In the genomic region with DNA sequence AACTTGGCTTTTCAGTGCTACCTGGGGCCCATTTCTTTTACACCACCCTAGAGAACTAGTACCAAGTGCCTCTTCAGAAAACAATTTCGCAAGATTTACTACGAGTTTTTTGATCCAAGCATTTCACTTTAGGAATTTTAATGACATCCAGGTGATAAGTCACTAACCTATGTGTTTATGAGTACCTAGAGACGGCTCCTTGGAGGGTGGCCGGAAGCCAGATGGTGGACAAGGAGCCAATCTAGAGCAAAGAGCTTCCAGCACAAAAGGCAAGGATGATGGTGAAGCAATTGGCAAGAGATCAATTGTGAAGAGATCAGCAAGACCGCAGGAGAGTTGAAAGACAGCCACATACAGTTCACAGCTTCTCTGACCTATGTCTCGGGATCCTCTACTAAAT, we compare ENCODE assay signal across 28 mouse cellular contexts. TPM values are rescaled to one million over a fixed set of nuclear protein-coding genes. Genes with fewer than 3 reads are reported as not detected.
DNase-seq lines count a peak whose midpoint lies in the region; ATAC-seq lines count a peak whose summit lies in the region.
"Had no signal": no experiment of that assay in that cellular context is flagged by ENCODE, and none has a peak within 500 bp of the region (broad histone marks: within the 10 kb centered on the region; RNA-seq: fewer than 3 reads in every experiment).

No protein-coding gene starts in this region.

- WGBS in limb, embryonic 13.5 days, result 26% methylated on average over 6 of the region's 6 CpGs
- WGBS in midbrain, embryonic 16.5 days, result 89% methylated on average over 6 of the region's 6 CpGs

- H3K4me3 ChIP-seq in limb, embryonic 13.5 days, result no peak overlapping the region
- no peak overlapping the region for H3K4me3 ChIP-seq in midbrain, embryonic 16.5 days (ENCODE audit: low read depth, low read length)
- H3K4me3 ChIP-seq: embryonic facial prominence, embryonic 12.5 days; heart, embryonic 15.5 days; intestine, embryonic 15.5 days; lung, embryonic 15.5 days; midbrain, embryonic 10.5 days; midbrain, embryonic 15.5 days; stomach, embryonic 15.5 days had no signal

- H3K4me2 ChIP-seq in limb, embryonic 13.5 days (replicated peaks), result no peak overlapping the region
- no peak overlapping the region for H3K4me2 ChIP-seq in midbrain, embryonic 16.5 days (ENCODE audit: low read length)
- H3K4me2 ChIP-seq: embryonic facial prominence, embryonic 12.5 days; intestine, embryonic 15.5 days; lung, embryonic 15.5 days had no signal

- peaks cover 40% of the 10 kb centered on the region for H3K4me1 ChIP-seq in limb, embryonic 13.5 days
- H3K4me1 ChIP-seq in midbrain, embryonic 16.5 days (ENCODE audit: control insufficient read depth, insufficient read depth, low read length), result peaks cover 12% of the 10 kb centered on the region

- no peak overlapping the region for H3K9ac ChIP-seq in limb, embryonic 13.5 days
- no peak overlapping the region for H3K9ac ChIP-seq in midbrain, embryonic 16.5 days (ENCODE audit: low read depth, low read length)
- H3K9ac ChIP-seq: embryonic facial prominence, embryonic 12.5 days; forebrain, postnatal 0 days; heart, embryonic 15.5 days; intestine, embryonic 15.5 days; liver, embryonic 14.5 days; lung, embryonic 15.5 days; midbrain, embryonic 15.5 days; stomach, embryonic 15.5 days had no signal

- peak; percentile 64 for DNase-seq in adrenal gland, postnatal 10 days
- DNase-seq in adrenal gland, postnatal 25 days, result no peak
- DNase-seq in lung, adult 18-20 months, result peak; percentile 35 to 51
- DNase-seq in lung, postnatal 10 days, result no peak
- DNase-seq in fat pad, adult 2 months (ENCODE audit: extremely low read depth, low read depth, low spot score), result peak; percentile 83
- no peak for DNase-seq in gastrocnemius, adult 18-20 months (ENCODE audit: low spot score)
- DNase-seq: cerebellum, adult 8-10 months; cerebellum, postnatal 25 days; forebrain, postnatal 0 days; gastrocnemius, postnatal 14 days; kidney, adult 8-10 months; liver; right cerebral cortex, postnatal 25 days; thymus, postnatal 25 days had no signal

- no peaks in the 10 kb centered on the region for H3K9me3 ChIP-seq in limb, embryonic 13.5 days
- H3K9me3 ChIP-seq in midbrain, embryonic 16.5 days (replicated peaks; ENCODE audit: control insufficient read depth, low read length, poor library complexity, severe bottlenecking), result no peaks in the 10 kb centered on the region
- H3K9me3 ChIP-seq: embryonic facial prominence, embryonic 12.5 days; forebrain, embryonic 10.5 days; heart, embryonic 15.5 days; intestine, embryonic 15.5 days; lung, embryonic 15.5 days; midbrain, embryonic 10.5 days; midbrain, embryonic 15.5 days; stomach, embryonic 15.5 days had no signal

- 0 out of 2 replicates have a peak, but pooled peaks have one; percentile 15 for ATAC-seq in limb, embryonic 13.5 days (ENCODE audit: low FRiP score, low read depth)
- no peak for ATAC-seq in midbrain, embryonic 16.5 days
- ATAC-seq: activated CD4-positive, CD25-positive, alpha-beta regulatory T cell, adult 4 months; CD4-positive, CD25-positive, alpha-beta regulatory T cell, adult 4 months; forebrain, postnatal 0 days; hindbrain, embryonic 16.5 days; intestine, embryonic 15.5 days; midbrain, embryonic 15.5 days had no signal

- no peak overlapping the region for H3K27ac ChIP-seq in limb, embryonic 13.5 days
- no peak overlapping the region for H3K27ac ChIP-seq in midbrain, embryonic 16.5 days (ENCODE audit: low read length)
- H3K27ac ChIP-seq: embryonic facial prominence, embryonic 12.5 days; forebrain, embryonic 10.5 days; heart, embryonic 15.5 days; intestine, embryonic 15.5 days; liver, embryonic 14.5 days; lung, embryonic 15.5 days; midbrain, embryonic 15.5 days; stomach, embryonic 15.5 days had no signal

- H3K36me3 ChIP-seq in limb, embryonic 13.5 days, result no peaks in the 10 kb centered on the region
- no peaks in the 10 kb centered on the region for H3K36me3 ChIP-seq in midbrain, embryonic 16.5 days (ENCODE audit: control insufficient read depth, insufficient read depth, low read length)
- H3K36me3 ChIP-seq: embryonic facial prominence, embryonic 12.5 days; forebrain, embryonic 10.5 days; heart, embryonic 15.5 days; intestine, embryonic 15.5 days; lung, embryonic 15.5 days; midbrain, embryonic 10.5 days; midbrain, embryonic 15.5 days; stomach, embryonic 15.5 days had no signal

- peaks cover 60% of the 10 kb centered on the region for H3K27me3 ChIP-seq in limb, embryonic 13.5 days
- no peaks in the 10 kb centered on the region; the same call in 1 of the 2 replicates for H3K27me3 ChIP-seq in midbrain, embryonic 16.5 days (ENCODE audit: control insufficient read depth, insufficient read depth, low read depth, low read length)
- H3K27me3 ChIP-seq: embryonic facial prominence, embryonic 12.5 days; heart, embryonic 15.5 days; intestine, embryonic 15.5 days; midbrain, embryonic 15.5 days; stomach, embryonic 15.5 days had no signal

RNA-seq across cellular contexts. Expression of gene Abcc4, which starts 8.7 kb away (rescaled TPM):
- total RNA-seq in adrenal gland, postnatal 10 days (2021), result 1 to 10 TPM; 8.5 to 9.9 TPM
- 18.7 and 21.1 TPM in 2 replicates for total RNA-seq in adrenal gland, postnatal 25 days (2021)
- 1.3 and 1.4 TPM in 2 replicates for polyA plus RNA-seq in limb, embryonic 13.5 days (2015; fragmentation: Nextera tagmentation; extraction: Ambion mirVana)
- 10 to 100 TPM in 1 of 2 experiments, 1 to 10 TPM in 1; 7.8 to 10.0 TPM for total RNA-seq in gastrocnemius, adult 18-20 months (2021)
- 2.0 and 2.1 TPM in 2 replicates for polyA plus RNA-seq in midbrain, embryonic 16.5 days (2015; fragmentation: Nextera tagmentation; extraction: Ambion mirVana)

Comparison
In these comparisons a context has a peak if more than half of its experiments do, and no peak if none do; other contexts are left out.
1. DNase-seq: peak in adrenal gland, postnatal 10 days (single experiment), lung, adult 18-20 months (2 of 2) and fat pad, adult 2 months (single experiment); none in adrenal gland, postnatal 25 days (single experiment), lung, postnatal 10 days (single experiment) and gastrocnemius, adult 18-20 months (single experiment).